Mouse (Mus musculus): ENCODE data around the gene Cdk16. TPM values are rescaled to one million over a fixed set of nuclear protein-coding genes. Genes with fewer than 3 reads are reported as not detected.
A peak's percentile ranks its signal among the peaks of the same experiment; 100 is the strongest.
"Not testable (repeated sequence)": the region's sequence is repeated elsewhere in the genome, so short reads cannot be mapped to it uniquely, and the experiment has no call there.

The Cdk16 gene
- total and polyA plus RNA-seq, 2 experiments from 2014 or later = 83.4 to 154 TPM

DNA sequence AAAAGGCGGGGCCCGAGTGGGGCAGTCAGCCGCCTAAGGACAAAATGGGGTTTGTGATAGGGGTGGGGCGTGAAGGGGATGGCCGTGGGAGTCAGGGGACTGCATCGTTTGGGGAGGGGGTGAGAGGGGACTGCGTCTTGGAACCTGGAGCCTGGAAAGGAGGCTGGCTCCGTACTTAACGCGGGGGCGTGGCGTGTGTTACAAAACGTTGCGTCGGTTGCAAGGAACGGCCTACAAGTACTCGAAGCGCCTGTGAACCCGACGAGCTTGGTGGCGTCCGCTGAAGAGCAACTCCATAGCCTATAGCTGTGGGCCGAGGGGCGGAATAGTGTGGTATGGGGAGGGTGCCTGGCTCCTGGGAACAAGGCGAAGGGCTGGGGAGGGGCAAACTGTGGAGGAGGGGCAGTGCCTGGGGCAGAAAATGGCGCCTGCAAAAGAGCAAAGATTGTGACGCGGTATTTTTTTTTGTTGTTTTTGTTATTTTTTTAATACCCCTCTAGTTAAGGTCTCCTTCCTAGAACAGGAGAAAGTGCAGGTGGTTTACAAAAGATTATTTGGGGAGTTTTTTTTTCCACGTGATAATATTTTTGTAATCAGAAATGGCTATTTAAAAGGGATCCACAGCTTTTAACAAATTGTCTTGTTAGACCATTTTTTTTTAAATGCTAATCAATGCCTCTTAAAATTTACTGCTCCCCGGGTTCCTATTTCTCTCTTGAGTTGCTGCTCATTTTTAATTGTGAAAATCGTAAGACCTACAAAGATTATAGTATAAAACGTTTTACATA lies 16.7 kb downstream of the Cdk16 start:
- DNase-seq (ENCODE audit: low spot score) (peak; percentile 85), ATAC-seq (ENCODE audit: insufficient read depth, low read depth) (peak; percentile 99)
- peak overlapping the region; percentile 64 for H3K9ac ChIP-seq (replicated peaks; ENCODE audit: low read depth, low read length)
- peak overlapping the region; percentile 90 for H3K27ac ChIP-seq (ENCODE audit: low read depth)
- H3K4me3 ChIP-seq (ENCODE audit: low read depth, low read length) = peak overlapping the region; percentile 59
- H3K4me2 ChIP-seq (ENCODE audit: low read depth, low read length) = peak overlapping the region; percentile 72
- H3K4me1 ChIP-seq (ENCODE audit: control insufficient read depth, insufficient read depth) = no peaks in the 10 kb centered on the region
- 11% methylated on average over 32 of the region's 32 CpGs for WGBS
- H3K36me3 ChIP-seq (replicated peaks; ENCODE audit: control insufficient read depth, insufficient read depth, low read length) = peaks cover 2% of the 10 kb centered on the region; the same call in 1 of the 2 replicates
- H3K27me3 ChIP-seq (ENCODE audit: control insufficient read depth, insufficient read depth, low read length) = no peaks in the 10 kb centered on the region
- no peaks in the 10 kb centered on the region for H3K9me3 ChIP-seq (replicated peaks; ENCODE audit: control insufficient read depth, low read length)
- TF ChIP-seq EP300 (IDR thresholded peaks at IDR 0.05; ENCODE audit: low read depth) = no peak; the same call in 1 of the 2 replicates
- no peak for TF ChIP-seq CTCF (IDR thresholded peaks at IDR 0.05; ENCODE audit: low read depth)

DNA sequence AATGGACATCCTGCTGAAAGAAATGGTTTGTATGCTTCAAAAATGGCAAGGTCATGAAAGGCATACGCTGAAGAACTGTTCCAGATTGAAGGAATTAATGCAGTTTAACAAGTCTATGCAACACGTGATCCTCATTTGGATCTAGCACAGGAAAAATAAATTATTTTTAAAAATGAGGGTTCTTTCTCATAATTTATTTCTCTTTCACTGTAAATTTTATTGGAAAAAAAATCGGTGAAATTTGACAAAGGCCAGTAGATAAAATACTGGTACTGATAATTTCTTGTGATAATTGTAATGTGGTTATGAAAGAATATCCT lies 17.3 kb downstream of the Cdk16 start:
- H3K27ac ChIP-seq (ENCODE audit: low read depth) = peak overlapping the region; percentile 90; the same call in 1 of the 2 replicates
- WGBS = 22% methylated on average over 3 of the region's 3 CpGs
- no peak for TF ChIP-seq CTCF (IDR thresholded peaks at IDR 0.05; ENCODE audit: low read depth)
- no peak for TF ChIP-seq EP300 (IDR thresholded peaks at IDR 0.05; ENCODE audit: low read depth)
- H3K36me3 ChIP-seq (replicated peaks; ENCODE audit: control insufficient read depth, insufficient read depth, low read length) = no peaks in the 10 kb centered on the region
- DNase-seq (ENCODE audit: low spot score) (no peak), ATAC-seq (ENCODE audit: insufficient read depth, low read depth) (no peak)
- no peaks in the 10 kb centered on the region for H3K27me3 ChIP-seq (ENCODE audit: control insufficient read depth, insufficient read depth, low read length)
- peak overlapping the region; percentile 59 for H3K4me3 ChIP-seq (ENCODE audit: low read depth, low read length)
- no peaks in the 10 kb centered on the region for H3K4me1 ChIP-seq (ENCODE audit: control insufficient read depth, insufficient read depth)
- peak overlapping the region; percentile 72 for H3K4me2 ChIP-seq (ENCODE audit: low read depth, low read length)
- H3K9me3 ChIP-seq (replicated peaks; ENCODE audit: control insufficient read depth, low read length) = no peaks in the 10 kb centered on the region
- H3K9ac ChIP-seq (replicated peaks; ENCODE audit: low read depth, low read length) = no peak overlapping the region

DNA sequence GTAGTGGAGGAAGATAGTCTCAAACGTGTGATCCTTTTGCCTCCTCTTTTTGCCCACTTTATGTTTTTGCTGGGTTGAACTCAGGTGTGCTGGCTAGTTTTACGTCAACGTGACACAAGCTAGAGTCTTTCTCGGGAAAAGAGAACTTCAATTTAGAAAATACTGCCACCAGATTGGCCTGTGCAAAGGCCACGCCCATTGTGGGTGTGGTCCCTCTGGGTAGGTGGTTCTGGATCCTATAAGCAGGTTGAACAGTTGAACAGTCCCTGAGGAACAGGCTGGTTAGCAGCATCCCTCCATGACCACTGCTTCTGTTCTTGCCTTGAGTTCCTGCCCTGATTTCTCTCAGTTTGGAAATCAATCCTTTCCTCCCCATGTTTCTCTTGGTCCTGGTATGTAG lies 40.9 kb downstream of the Cdk16 start:
- Histone ChIP-seq H3K36me3 (replicated peaks; ENCODE audit: control insufficient read depth, insufficient read depth, low read length) (no peaks in the 10 kb centered on the region), H3K9me3 (replicated peaks; ENCODE audit: control insufficient read depth, low read length) (no peaks in the 10 kb centered on the region), H3K9ac (replicated peaks; ENCODE audit: low read depth, low read length) (no peak overlapping the region), H3K4me2 (ENCODE audit: low read depth, low read length) (no peak overlapping the region), H3K4me3 (ENCODE audit: low read depth, low read length) (no peak overlapping the region), H3K27ac (ENCODE audit: low read depth) (no peak overlapping the region), H3K27me3 (ENCODE audit: control insufficient read depth, insufficient read depth, low read length) (no peaks in the 10 kb centered on the region), H3K4me1 (ENCODE audit: control insufficient read depth, insufficient read depth) (no peaks in the 10 kb centered on the region)
- no peak for ATAC-seq (ENCODE audit: insufficient read depth, low read depth)
- DNase-seq (ENCODE audit: low spot score) = no peak
- 65% methylated on average over 5 of the region's 5 CpGs for WGBS
- TF ChIP-seq CTCF (IDR thresholded peaks at IDR 0.05; ENCODE audit: low read depth) = no peak
- TF ChIP-seq EP300 (IDR thresholded peaks at IDR 0.05; ENCODE audit: low read depth) = no peak

DNA sequence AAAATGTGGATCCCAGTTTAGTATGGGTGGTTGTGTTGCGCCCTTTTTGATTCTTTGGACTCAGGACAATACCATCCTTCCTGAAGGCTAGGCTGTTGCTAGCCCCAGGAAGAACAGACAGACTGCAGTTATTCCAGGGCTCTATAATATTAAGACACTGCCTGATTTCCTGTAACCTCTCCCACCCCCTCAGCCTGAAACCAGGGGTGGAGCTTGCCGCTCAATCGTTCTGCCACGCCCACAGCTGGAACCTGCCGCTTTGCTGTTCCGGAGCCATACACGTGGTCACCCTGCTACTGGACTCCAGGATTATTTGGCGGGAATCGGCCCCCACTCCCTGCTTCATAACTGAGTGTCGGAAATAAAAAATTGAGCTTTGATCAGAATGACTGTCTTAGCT lies 42.3 kb downstream of the Cdk16 start:
- not testable (repeated sequence) for H3K4me2 ChIP-seq (ENCODE audit: low read depth, low read length); H3K4me3 ChIP-seq (ENCODE audit: low read depth, low read length); ATAC-seq (ENCODE audit: insufficient read depth, low read depth); DNase-seq (ENCODE audit: low spot score); H3K36me3 ChIP-seq (replicated peaks; ENCODE audit: control insufficient read depth, insufficient read depth, low read length); H3K4me1 ChIP-seq (ENCODE audit: control insufficient read depth, insufficient read depth); H3K9me3 ChIP-seq (replicated peaks; ENCODE audit: control insufficient read depth, low read length); H3K27me3 ChIP-seq (ENCODE audit: control insufficient read depth, insufficient read depth, low read length); H3K9ac ChIP-seq (replicated peaks; ENCODE audit: low read depth, low read length); H3K27ac ChIP-seq (ENCODE audit: low read depth)
- 42% methylated on average over 10 of the region's 10 CpGs for WGBS

DNA sequence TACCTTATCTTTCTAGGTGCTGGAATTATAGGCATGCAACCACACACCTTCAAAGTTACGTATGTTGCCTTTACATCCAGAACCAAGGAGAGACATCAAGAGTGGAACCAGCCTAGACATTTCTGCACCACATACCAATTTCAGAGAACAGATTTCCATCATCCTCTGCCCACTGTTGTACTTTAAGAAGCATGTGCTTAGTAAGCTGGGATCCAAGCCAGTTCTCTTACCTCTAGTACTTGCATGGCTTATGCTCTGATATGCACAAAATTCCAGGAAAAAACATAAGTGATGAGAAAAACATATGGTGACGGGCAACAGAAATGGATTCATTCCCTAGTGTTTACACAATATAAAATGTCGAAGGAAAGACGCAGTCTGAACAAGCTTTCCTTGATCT lies 48.7 kb downstream of the Cdk16 start:
- no peak for ATAC-seq (ENCODE audit: insufficient read depth, low read depth)
- H3K27me3 ChIP-seq (ENCODE audit: control insufficient read depth, insufficient read depth, low read length) = no peaks in the 10 kb centered on the region
- H3K27ac ChIP-seq (ENCODE audit: low read depth) = no peak overlapping the region
- H3K9ac ChIP-seq (replicated peaks; ENCODE audit: low read depth, low read length) = no peak overlapping the region
- no peaks in the 10 kb centered on the region for H3K36me3 ChIP-seq (replicated peaks; ENCODE audit: control insufficient read depth, insufficient read depth, low read length)
- no peaks in the 10 kb centered on the region for H3K9me3 ChIP-seq (replicated peaks; ENCODE audit: control insufficient read depth, low read length)
- no peak for DNase-seq (ENCODE audit: low spot score)
- H3K4me1 ChIP-seq (ENCODE audit: control insufficient read depth, insufficient read depth) = no peaks in the 10 kb centered on the region
- WGBS = 73% methylated on average over 4 of the region's 4 CpGs
- H3K4me3 ChIP-seq (ENCODE audit: low read depth, low read length) = no peak overlapping the region
- TF ChIP-seq EP300 (IDR thresholded peaks at IDR 0.05; ENCODE audit: low read depth) = no peak
- TF ChIP-seq CTCF (IDR thresholded peaks at IDR 0.05; ENCODE audit: low read depth) = no peak
- no peak overlapping the region for H3K4me2 ChIP-seq (ENCODE audit: low read depth, low read length)

DNA sequence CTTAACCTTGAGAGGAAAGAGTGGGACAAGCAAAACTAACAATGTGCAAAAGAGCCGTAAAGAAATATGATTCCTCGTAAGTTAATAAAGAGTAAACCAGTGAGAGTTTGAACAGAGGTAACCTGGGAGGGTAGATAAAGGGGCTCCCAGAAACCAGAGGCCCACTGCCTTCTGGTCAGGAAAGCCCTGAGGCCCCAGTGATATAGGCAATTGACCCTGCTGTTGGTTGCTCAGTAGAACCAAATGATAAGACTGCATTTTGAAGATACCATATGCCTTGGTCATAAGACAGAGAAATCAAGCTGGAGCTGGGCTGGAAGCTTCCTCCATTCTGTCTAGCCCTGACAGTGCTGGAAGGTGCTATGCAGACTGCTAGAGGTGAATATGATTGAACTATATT lies 61.1 kb downstream of the Cdk16 start:
- DNase-seq (ENCODE audit: low spot score) (no peak), ATAC-seq (ENCODE audit: insufficient read depth, low read depth) (no peak)
- WGBS = 81% methylated on average over 2 of the region's 2 CpGs
- Histone ChIP-seq H3K4me3 (ENCODE audit: low read depth, low read length) (no peak overlapping the region), H3K27me3 (ENCODE audit: control insufficient read depth, insufficient read depth, low read length) (no peaks in the 10 kb centered on the region), H3K27ac (ENCODE audit: low read depth) (no peak overlapping the region), H3K4me1 (ENCODE audit: control insufficient read depth, insufficient read depth) (no peaks in the 10 kb centered on the region), H3K4me2 (ENCODE audit: low read depth, low read length) (no peak overlapping the region), H3K9me3 (replicated peaks; ENCODE audit: control insufficient read depth, low read length) (no peaks in the 10 kb centered on the region), H3K9ac (replicated peaks; ENCODE audit: low read depth, low read length) (no peak overlapping the region), H3K36me3 (replicated peaks; ENCODE audit: control insufficient read depth, insufficient read depth, low read length) (no peaks in the 10 kb centered on the region)
- TF ChIP-seq CTCF (IDR thresholded peaks at IDR 0.05; ENCODE audit: low read depth) (no peak), EP300 (IDR thresholded peaks at IDR 0.05; ENCODE audit: low read depth) (no peak)

Other genes with a start within 250 kb of the Cdk16 start
- not detected in 2 replicates for gene Rgn, start 138.2 kb upstream of the Cdk16 start, total RNA-seq (2014; rRNA removed; ENCODE audit: low replicate concordance)
- gene Rgn, start 138.2 kb upstream of the Cdk16 start, polyA plus RNA-seq (2015; fragmentation: Nextera tagmentation; extraction: Ambion mirVana) = 2.2 and 2.8 TPM in 2 replicates
- 45.6 and 55.8 TPM in 2 replicates for gene Rbm10, start 70.5 kb upstream of the Cdk16 start, total RNA-seq (2014; rRNA removed; ENCODE audit: low replicate concordance)
- gene Rbm10, start 70.5 kb upstream of the Cdk16 start, polyA plus RNA-seq (2015; fragmentation: Nextera tagmentation; extraction: Ambion mirVana) = 21.0 and 24.1 TPM in 2 replicates
- 426 and 506 TPM in 2 replicates for gene Ndufb11, start 70.3 kb upstream of the Cdk16 start, total RNA-seq (2014; rRNA removed; ENCODE audit: low replicate concordance)
- gene Ndufb11, start 70.3 kb upstream of the Cdk16 start, polyA plus RNA-seq (2015; fragmentation: Nextera tagmentation; extraction: Ambion mirVana) = 979 and 1,041 TPM in 2 replicates
- gene Uba1, start 29.6 kb upstream of the Cdk16 start, total RNA-seq (2014; rRNA removed; ENCODE audit: low replicate concordance) = 258 and 314 TPM in 2 replicates
- gene Uba1, start 29.6 kb upstream of the Cdk16 start, polyA plus RNA-seq (2015; fragmentation: Nextera tagmentation; extraction: Ambion mirVana) = 100 and 105 TPM in 2 replicates
- 20.8 and 28.8 TPM in 2 replicates for gene Usp11, start 16.0 kb downstream of the Cdk16 start, total RNA-seq (2014; rRNA removed; ENCODE audit: low replicate concordance)
- gene Usp11, start 16.0 kb downstream of the Cdk16 start, polyA plus RNA-seq (2015; fragmentation: Nextera tagmentation; extraction: Ambion mirVana) = 10.2 and 11.4 TPM in 2 replicates
- 147 and 163 TPM in 2 replicates for gene Araf, start 109.9 kb downstream of the Cdk16 start, total RNA-seq (2014; rRNA removed; ENCODE audit: low replicate concordance)
- 88.7 and 89.5 TPM in 2 replicates for gene Araf, start 109.9 kb downstream of the Cdk16 start, polyA plus RNA-seq (2015; fragmentation: Nextera tagmentation; extraction: Ambion mirVana)
- gene Timp1, start 182.2 kb downstream of the Cdk16 start, total RNA-seq (2014; rRNA removed; ENCODE audit: low replicate concordance) = 25.3 and 36.8 TPM in 2 replicates
- gene Timp1, start 182.2 kb downstream of the Cdk16 start, polyA plus RNA-seq (2015; fragmentation: Nextera tagmentation; extraction: Ambion mirVana) = 29.9 and 30.8 TPM in 2 replicates
- 0.50 TPM in 1 of 2 replicates, not detected in the other for gene Syn1, start 233.1 kb downstream of the Cdk16 start, total RNA-seq (2014; rRNA removed; ENCODE audit: low replicate concordance)
- 0.16 TPM in 1 of 2 replicates, not detected in the other for gene Syn1, start 233.1 kb downstream of the Cdk16 start, polyA plus RNA-seq (2015; fragmentation: Nextera tagmentation; extraction: Ambion mirVana)
- gene Cfp, start 243.6 kb downstream of the Cdk16 start, total RNA-seq (2014; rRNA removed; ENCODE audit: low replicate concordance) = 7.2 and 8.4 TPM in 2 replicates
- 3.2 and 3.7 TPM in 2 replicates for gene Cfp, start 243.6 kb downstream of the Cdk16 start, polyA plus RNA-seq (2015; fragmentation: Nextera tagmentation; extraction: Ambion mirVana)

All from heart, postnatal 0 days (tissue).